Mouse (Mus musculus): Measurements from ENCODE around the gene Nid1.

DNA sequence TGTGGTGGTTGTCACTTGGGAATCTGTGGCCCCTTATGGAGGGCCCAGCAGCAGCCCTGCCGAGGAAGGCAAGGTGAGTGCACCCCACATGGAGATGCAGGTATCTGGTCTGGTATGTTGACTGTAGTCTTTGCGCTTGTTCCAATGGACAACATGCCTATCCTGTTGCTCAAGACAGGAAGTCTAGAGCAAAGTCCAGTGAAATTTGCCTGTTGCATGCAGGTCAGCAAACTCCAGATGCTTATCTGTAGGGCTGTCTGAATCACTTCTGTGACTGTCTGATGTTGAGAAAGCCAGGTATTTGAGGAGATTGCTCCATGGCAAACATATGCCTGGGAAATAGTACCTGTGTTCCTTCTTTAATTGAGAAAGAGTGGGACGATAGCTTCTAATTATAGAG lies 26.6 kb downstream of the Nid1 start:
- no peak for TF ChIP-seq POLR2A (IDR thresholded peaks at IDR 0.05; ENCODE audit: extremely low read depth, insufficient read depth, low read length)
- TF ChIP-seq CTCF (IDR thresholded peaks at IDR 0.05; ENCODE audit: extremely low read depth, insufficient read depth, low read length), result no peak
